Mouse (Mus musculus) megakaryocyte, embryonic 14.5 days (primary cell): ENCODE measurements around the gene 9530003J23Rik. TPM values are rescaled to one million over a fixed set of nuclear protein-coding genes. Genes with fewer than 3 reads are reported as not detected.
"Not testable (repeated sequence)": the region's sequence is repeated elsewhere in the genome, so short reads cannot be mapped to it uniquely, and the experiment has no call there.

Experiments
- H3K27me3 ChIP-seq: replicated peaks from 2 replicates; pipeline ENCODE3; 2012; ENCODE audit warnings: inconsistent platforms
- H3K36me3 ChIP-seq: replicated peaks from 2 replicates; pipeline ENCODE3; 2012; ENCODE audit warnings: low read length, inconsistent platforms, mixed read lengths
- H3K4me1 ChIP-seq: 2 replicates; pipeline ENCODE4 v1.6.1; 2012; ENCODE audit warnings: inconsistent platforms
- H3K4me3 ChIP-seq: replicated peaks from 2 replicates; pipeline ENCODE3; 2012; ENCODE audit warnings: moderate library complexity, mild to moderate bottlenecking, inconsistent platforms
- H3K9me3 ChIP-seq: 2 replicates; pipeline ENCODE4 v1.6.1; 2012; ENCODE audit warnings: inconsistent platforms
- FLI1 ChIP-seq: IDR thresholded peaks from 2 replicates; pipeline ENCODE4 v1.6.1; 2012; ENCODE audit warnings: low read length, inconsistent platforms, mixed read lengths
- GATA1 ChIP-seq: IDR thresholded peaks from 3 replicates; pipeline ENCODE4 v1.6.1; 2012; ENCODE audit warnings: mixed read lengths, low read length, inconsistent platforms, borderline replicate concordance
- polyA plus RNA-seq: library from polyadenylated mRNA; stranded (reverse); fragments of >175 nt; gene quantifications from 2 replicates; pipeline ENCODE4 v1.2.3, GENCODE M21; 2012; ENCODE audit warnings: low replicate concordance; ENCODE audit not compliant: insufficient read depth

Gene 9530003J23Rik
- polyA plus RNA-seq, 1 experiment, result not detected

DNA sequence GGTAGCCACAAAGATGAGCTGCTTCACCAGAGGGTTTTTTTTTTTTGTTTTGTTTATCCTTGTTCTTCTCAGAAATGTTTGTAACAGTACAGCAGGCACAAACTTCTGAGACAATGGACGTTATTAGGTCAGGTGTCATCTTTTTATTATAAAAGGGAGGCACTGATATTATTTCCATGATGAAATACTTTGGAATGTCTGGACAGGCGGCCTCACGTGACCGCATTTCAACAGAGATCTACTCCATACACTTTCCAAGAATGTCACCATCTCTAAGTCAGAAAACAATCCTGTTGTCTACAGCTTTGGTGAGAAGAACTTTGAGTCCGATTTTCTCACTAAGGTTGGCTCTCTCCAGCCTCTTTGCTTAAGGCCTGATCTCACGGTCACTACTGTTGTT, 27.5 kb downstream of the 9530003J23Rik start:
- Histone ChIP-seq H3K4me3 (no peak overlapping the region), H3K27me3 (peaks cover under 1% of the 10 kb centered on the region), H3K4me1 (peaks cover 37% of the 10 kb centered on the region), H3K36me3 (peaks cover 37% of the 10 kb centered on the region), H3K9me3 (0 out of 2 replicates have a peak, but pooled peaks cover 3% of the 10 kb centered on the region)
- no peak for TF ChIP-seq GATA1
- no peak for TF ChIP-seq FLI1

DNA sequence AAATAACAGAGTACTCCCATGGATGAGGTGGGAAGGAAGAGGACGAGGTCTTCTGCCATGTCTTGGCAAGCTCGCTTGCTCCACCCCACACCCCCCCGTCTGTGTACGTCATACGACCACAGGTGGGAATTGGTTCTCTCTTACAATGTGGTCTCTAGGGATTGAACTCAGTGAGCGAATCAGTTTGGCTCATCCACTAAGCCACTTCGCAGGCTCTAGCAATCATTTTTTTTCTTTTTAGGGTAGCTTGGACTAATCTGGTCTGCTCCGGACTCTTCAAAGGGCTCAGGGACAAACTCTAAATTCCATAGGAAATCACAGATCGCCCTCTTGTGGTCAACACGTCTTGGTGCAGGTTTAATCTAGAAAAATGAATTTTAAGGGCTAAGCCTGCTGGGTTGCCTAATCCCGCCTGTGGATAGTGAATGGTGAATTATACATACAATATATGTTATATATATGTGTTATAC, 29.0 kb downstream of the 9530003J23Rik start:
- H3K27me3 ChIP-seq, result peaks cover 9% of the 10 kb centered on the region
- peaks cover 28% of the 10 kb centered on the region for H3K4me1 ChIP-seq
- H3K36me3 ChIP-seq, result peaks cover 22% of the 10 kb centered on the region
- TF ChIP-seq FLI1 (no peak), GATA1 (no peak)
- peak overlapping the region; percentile 71 for H3K4me3 ChIP-seq
- 0 out of 2 replicates have a peak, but pooled peaks cover 3% of the 10 kb centered on the region for H3K9me3 ChIP-seq

DNA sequence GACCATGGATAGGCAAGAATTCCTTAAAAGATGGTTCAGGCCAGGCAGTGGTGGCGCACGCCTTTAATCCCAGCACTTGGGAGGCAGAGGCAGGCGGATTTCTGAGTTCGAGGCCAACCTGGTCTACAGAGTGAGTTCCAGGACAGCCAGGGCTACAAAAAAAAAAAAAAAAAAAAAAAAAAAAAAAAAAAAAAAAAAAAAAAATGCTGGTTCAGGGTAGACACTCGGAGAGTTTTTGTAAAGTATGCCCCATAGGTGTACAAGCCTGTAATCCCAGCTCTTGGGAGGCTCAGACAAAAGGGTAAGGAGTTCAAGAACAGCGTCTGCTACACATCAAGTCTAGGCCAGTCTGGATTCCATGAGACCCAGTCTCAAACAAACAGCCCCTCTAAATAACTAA, 29.7 kb downstream of the 9530003J23Rik start:
- H3K27me3 ChIP-seq, H3K4me3 ChIP-seq: not testable (repeated sequence)

DNA sequence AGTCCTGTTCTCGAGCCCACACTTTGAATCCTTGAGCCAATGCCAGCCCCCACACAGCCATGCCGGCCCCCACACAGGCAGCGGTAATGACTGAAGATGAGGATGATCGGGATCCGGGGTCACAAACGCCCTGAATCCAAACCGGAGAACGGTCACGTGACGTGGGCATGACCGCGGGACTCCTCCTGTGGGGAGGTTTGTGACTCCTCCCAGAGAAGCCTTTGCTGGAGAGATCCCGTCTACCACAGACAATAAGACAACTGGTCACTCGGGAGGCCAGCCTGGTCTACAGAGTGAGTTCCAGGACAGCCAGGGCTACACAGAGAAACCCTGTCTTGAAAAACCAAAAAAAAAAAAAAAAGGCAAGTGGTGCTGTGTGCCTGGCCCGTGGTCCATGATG, 30.3 kb downstream of the 9530003J23Rik start:
- H3K4me3 ChIP-seq, result no peak overlapping the region
- H3K36me3 ChIP-seq, result peaks cover 14% of the 10 kb centered on the region
- peaks cover 34% of the 10 kb centered on the region for H3K4me1 ChIP-seq
- H3K9me3 ChIP-seq, result 0 out of 2 replicates have a peak, but pooled peaks cover 3% of the 10 kb centered on the region
- peaks cover 9% of the 10 kb centered on the region for H3K27me3 ChIP-seq
- TF ChIP-seq GATA1, result no peak
- no peak for TF ChIP-seq FLI1

More for the DNA sequence above, 29.7 kb downstream of the 9530003J23Rik start:
- H3K9me3 ChIP-seq, result not testable (repeated sequence)
- peaks cover 30% of the 10 kb centered on the region for H3K4me1 ChIP-seq
- H3K36me3 ChIP-seq, result peaks cover 15% of the 10 kb centered on the region

DNA sequence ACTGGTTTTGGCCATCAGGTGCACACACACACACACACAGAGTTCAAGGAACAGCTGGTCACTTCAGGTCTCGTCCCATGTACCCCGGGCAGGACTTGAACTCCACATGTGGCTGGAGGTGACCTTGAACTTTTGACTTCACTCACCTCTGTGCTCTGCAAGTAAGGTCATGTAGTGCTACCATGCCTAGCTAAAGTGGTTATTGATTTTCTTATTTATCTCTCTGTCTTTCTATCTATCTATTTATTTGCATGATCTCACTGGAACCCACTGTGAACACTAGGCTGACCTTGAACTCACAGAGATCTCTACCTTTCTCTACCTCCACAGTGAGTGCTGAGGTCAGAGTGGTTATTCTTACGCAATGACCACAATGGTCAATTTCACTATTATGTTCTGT, 32.4 kb downstream of the 9530003J23Rik start:
- peaks cover 27% of the 10 kb centered on the region for H3K4me1 ChIP-seq
- peaks cover 11% of the 10 kb centered on the region for H3K27me3 ChIP-seq
- no peak overlapping the region for H3K4me3 ChIP-seq
- TF ChIP-seq FLI1 (no peak), GATA1 (no peak)
- H3K9me3 ChIP-seq, result no peaks in the 10 kb centered on the region
- H3K36me3 ChIP-seq, result no peaks in the 10 kb centered on the region

DNA sequence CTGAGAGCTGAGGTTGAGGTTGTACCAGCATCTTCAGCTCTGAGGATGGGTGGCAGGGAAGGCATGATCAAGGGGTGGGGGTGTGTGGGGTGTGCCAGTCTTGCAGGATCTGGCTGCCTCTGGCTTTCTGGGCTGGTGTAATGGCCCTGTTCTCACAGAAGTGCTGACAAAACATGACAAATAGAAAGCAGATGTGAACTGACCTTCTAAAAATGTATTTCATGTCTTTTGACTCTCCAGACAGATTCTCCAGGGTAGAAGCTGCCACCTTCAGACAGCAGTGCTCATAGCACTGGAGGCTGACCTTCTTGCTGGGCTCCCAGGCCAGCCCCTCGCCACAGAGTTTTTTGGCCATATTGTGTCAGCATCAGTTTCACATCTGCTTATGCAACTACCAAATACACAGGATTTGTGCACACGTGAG, 34.9 kb downstream of the 9530003J23Rik start:
- Histone ChIP-seq H3K27me3 (peaks cover 20% of the 10 kb centered on the region), H3K4me3 (peak overlapping the region; percentile 62), H3K9me3 (no peaks in the 10 kb centered on the region), H3K36me3 (no peaks in the 10 kb centered on the region), H3K4me1 (peaks cover 16% of the 10 kb centered on the region)
- TF ChIP-seq FLI1 (no peak), GATA1 (no peak)

DNA sequence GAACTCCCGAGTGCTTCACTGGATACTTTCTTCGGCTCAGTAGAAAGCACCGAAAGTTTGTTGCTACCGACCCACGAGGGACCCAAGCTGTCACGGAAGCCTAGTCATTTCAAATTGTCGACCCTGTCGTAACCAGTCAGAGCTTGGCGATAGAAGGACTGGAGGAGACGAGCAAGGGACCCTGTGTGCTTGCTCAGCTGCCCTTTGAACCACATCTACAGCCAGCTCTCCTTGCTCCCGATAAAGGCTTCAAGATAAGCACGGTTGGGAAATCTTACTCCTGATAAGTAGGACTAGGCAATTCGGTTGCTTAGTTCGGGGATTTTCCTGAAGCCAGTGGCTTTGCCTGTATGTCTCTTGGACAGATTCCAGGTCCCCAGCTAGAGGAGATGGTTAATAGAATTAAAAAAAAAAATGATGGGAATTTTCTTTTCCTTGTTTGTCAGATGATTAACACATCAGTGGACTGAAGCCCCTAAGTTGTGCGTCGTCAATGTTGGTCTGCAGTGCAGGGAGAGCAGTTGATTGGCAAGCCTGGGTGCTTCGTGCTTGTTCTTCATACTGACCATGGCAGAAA, 35.4 kb downstream of the 9530003J23Rik start:
- peaks cover 16% of the 10 kb centered on the region for H3K4me1 ChIP-seq
- H3K36me3 ChIP-seq, result no peaks in the 10 kb centered on the region
- peak overlapping the region; percentile 62 for H3K4me3 ChIP-seq
- H3K27me3 ChIP-seq, result peaks cover 21% of the 10 kb centered on the region
- TF ChIP-seq FLI1 (no peak), GATA1 (no peak)
- H3K9me3 ChIP-seq, result no peaks in the 10 kb centered on the region

DNA sequence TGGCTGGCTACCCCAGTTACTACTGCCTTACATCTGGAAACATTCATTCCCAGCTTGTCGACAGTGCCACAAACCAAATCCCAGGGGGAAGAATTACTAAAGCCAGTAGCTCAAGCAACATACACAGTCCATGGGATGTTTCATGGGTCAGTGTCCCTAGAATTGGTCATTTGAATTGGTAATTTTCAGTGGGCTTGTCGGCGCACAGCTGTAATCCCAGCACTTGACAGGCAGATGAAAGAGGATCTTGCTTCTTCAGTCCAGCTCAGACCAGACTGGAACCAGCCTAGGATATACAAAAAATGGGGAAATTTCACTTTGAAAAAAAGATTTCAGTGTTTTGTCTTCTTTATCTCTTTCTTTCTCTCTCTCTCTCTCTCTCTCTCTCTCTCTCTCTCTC, 38.8 kb downstream of the 9530003J23Rik start:
- Histone ChIP-seq H3K9me3 (no peaks in the 10 kb centered on the region), H3K4me3 (no peak overlapping the region), H3K36me3 (no peaks in the 10 kb centered on the region), H3K27me3 (peaks cover 14% of the 10 kb centered on the region), H3K4me1 (peaks cover 16% of the 10 kb centered on the region)
- no peak for TF ChIP-seq FLI1
- TF ChIP-seq GATA1, result no peak

DNA sequence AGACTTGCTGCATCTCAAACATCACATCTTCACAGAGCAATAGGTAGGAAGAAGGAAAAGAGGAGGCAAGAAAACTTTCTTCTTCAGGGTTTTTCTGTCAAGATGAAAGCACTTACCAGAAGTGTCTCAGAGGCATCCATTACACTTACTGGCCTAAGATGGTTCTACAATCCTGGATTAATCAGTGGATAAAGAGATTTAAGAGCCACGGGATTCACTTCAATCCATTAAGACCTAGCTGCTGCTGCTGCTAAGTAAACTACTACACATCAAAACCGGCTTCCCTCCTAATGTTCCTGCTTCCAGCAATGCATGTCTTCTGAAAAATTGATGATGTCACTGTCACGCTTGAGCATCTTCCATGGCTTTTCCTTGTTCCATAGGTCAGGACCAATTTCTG, 41.8 kb downstream of the 9530003J23Rik start:
- Histone ChIP-seq H3K4me1 (peaks cover 4% of the 10 kb centered on the region; the same call in 1 of the 2 replicates), H3K4me3 (no peak overlapping the region), H3K27me3 (peaks cover 11% of the 10 kb centered on the region), H3K9me3 (no peaks in the 10 kb centered on the region), H3K36me3 (no peaks in the 10 kb centered on the region)
- TF ChIP-seq GATA1 (no peak), FLI1 (no peak)

DNA sequence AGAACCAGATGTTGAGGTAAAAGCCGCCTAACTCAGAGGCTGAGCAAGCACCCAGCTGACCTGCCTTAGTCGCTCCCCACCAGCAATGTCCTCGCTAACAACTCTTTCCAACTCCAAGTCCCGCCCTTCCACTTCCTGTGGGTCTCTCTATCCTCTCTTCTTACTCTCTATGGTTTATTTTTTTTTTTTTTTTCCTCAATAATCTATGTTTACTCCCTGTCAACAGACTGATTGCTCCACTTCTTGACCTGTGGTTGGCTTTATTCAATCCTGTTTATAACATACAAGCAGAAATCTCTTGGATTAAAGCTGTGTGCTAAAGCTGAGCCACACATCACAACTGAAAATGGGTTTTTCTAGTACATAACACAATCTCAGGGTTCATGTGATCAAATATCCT, 42.8 kb downstream of the 9530003J23Rik start:
- Histone ChIP-seq H3K27me3 (peaks cover 8% of the 10 kb centered on the region), H3K36me3 (no peaks in the 10 kb centered on the region), H3K4me3 (no peak overlapping the region), H3K9me3 (no peaks in the 10 kb centered on the region), H3K4me1 (peaks cover 4% of the 10 kb centered on the region; the same call in 1 of the 2 replicates)
- no peak for TF ChIP-seq FLI1
- TF ChIP-seq GATA1, result no peak
